Comparison of ENCODE assay signal across 9 mouse cellular contexts in genomic region chr6:31390243-31390981, GRCm38 (mm10). TPM values are rescaled to one million over a fixed set of nuclear protein-coding genes. Genes with fewer than 3 reads are reported as not detected.
DNase-seq lines count a peak whose midpoint lies in the region; ATAC-seq and TF ChIP-seq lines count a peak whose summit lies in the region.
"Had no signal": no experiment of that assay in that cellular context is flagged by ENCODE, and none has a peak within 500 bp of the region (broad histone marks: within the 10 kb centered on the region; RNA-seq: fewer than 3 reads in every experiment).

No protein-coding gene starts in this region.

- H3K36me3 ChIP-seq in intestine, embryonic 14.5 days (ENCODE audit: control insufficient read depth, insufficient read depth, low read length) = no peaks in the 10 kb centered on the region
- H3K36me3 ChIP-seq in myocyte (ENCODE audit: control insufficient read depth, insufficient read depth) = no peaks in the 10 kb centered on the region

- H3K27ac ChIP-seq in intestine, embryonic 14.5 days (ENCODE audit: low read depth) = no peak overlapping the region

- H3K4me1 ChIP-seq in intestine, embryonic 14.5 days (replicated peaks; ENCODE audit: control insufficient read depth, insufficient read depth, low read length) = no peaks in the 10 kb centered on the region

- H3K79me2 ChIP-seq in myocyte (ENCODE audit: control insufficient read depth, insufficient read depth) = no peaks in the 10 kb centered on the region

- WGBS in intestine, embryonic 14.5 days = 45% methylated on average over 8 of the region's 8 CpGs

- no peak overlapping the region for H3ac ChIP-seq in myocyte (ENCODE audit: control insufficient read depth, insufficient read length)

- H3K4me2 ChIP-seq in intestine, embryonic 14.5 days (ENCODE audit: low read length) = no peak overlapping the region
- H3K4me2 ChIP-seq in myocyte (ENCODE audit: low read depth) = no peak overlapping the region

- H3K9me3 ChIP-seq in intestine, embryonic 14.5 days (ENCODE audit: control insufficient read depth, low read length) = no peaks in the 10 kb centered on the region

- peak; percentile 61 to 85 for DNase-seq in adrenal gland, adult (ENCODE audit: inconsistent age in 2 of 2, low spot score in 1 of 2)
- DNase-seq in adrenal gland, postnatal 4 days (ENCODE audit: low spot score in 2 of 2) = no peak
- DNase-seq in thymus, postnatal 14 days = peak; percentile 32
- no peak for DNase-seq in thymus, adult 18-20 months
- DNase-seq in intestine, embryonic 14.5 days (ENCODE audit: low spot score) = no peak
- DNase-seq in layer of hippocampus, postnatal 36 days = no peak
- DNase-seq in thymus, postnatal 25 days = no peak

- H3K27me3 ChIP-seq in intestine, embryonic 14.5 days (replicated peaks; ENCODE audit: control insufficient read depth, insufficient read depth, low read length) = no peaks in the 10 kb centered on the region
- H3K27me3 ChIP-seq in myocyte (ENCODE audit: control insufficient read depth, insufficient read depth, insufficient read length) = no peaks in the 10 kb centered on the region

- no peak overlapping the region for H3K9ac ChIP-seq in intestine, embryonic 14.5 days (ENCODE audit: low read length)

- no peak overlapping the region for H3K4me3 ChIP-seq in intestine, embryonic 14.5 days (ENCODE audit: low read depth, low read length)
- H3K4me3 ChIP-seq in myocyte = no peak overlapping the region
- H3K4me3 ChIP-seq: erythroblast, embryonic 14.5 days had no signal

- TF ChIP-seq POLR2A in myocyte (IDR thresholded peaks at IDR 0.05; ENCODE audit: insufficient read length, low read depth) = no peak

- ATAC-seq in intestine, embryonic 14.5 days (replicated peaks; ENCODE audit: low FRiP score, low TSS enrichment, low read depth) = 0 out of 2 replicates have a peak, but pooled peaks have one; percentile 15

TF ChIP-seq in myocyte, 11 proteins besides CTCF, POLR2A, EP300 and RAD21:
- peak; percentile 76 for TF ChIP-seq SRF (IDR thresholded peaks at IDR 0.05; ENCODE audit: control insufficient read depth, insufficient read length, low read depth)
- TF ChIP-seq TCF12 (IDR thresholded peaks at IDR 0.05; ENCODE audit: insufficient read depth, poor library complexity, severe bottlenecking) = no peak
- TF ChIP-seq MYOG (IDR thresholded peaks at IDR 0.05; ENCODE audit: control insufficient read depth in 1 of 3, insufficient read depth in 1 of 3, insufficient read length in 2 of 3, low read depth in 2 of 3) = peak in 2 of 3 experiments; percentile 26 to 72
- TF ChIP-seq USF1 (IDR thresholded peaks at IDR 0.05; ENCODE audit: low read depth) = no peak
- TF ChIP-seq MYOD1 (IDR thresholded peaks at IDR 0.05; ENCODE audit: control insufficient read depth in 1 of 3, insufficient read length in 2 of 3, low read depth in 2 of 3) = peak in 1 of 3 experiments; percentile 69

RNA-seq across cellular contexts. Expression of gene Mkln1, which starts 8.1 kb away (rescaled TPM):
- total RNA-seq in adrenal gland, postnatal 4 days (2021) = 100 to 1,000 TPM; 170 TPM
- 167 and 185 TPM in 2 replicates for polyA plus RNA-seq in intestine, embryonic 14.5 days (2014; fragmentation: Nextera tagmentation; extraction: Ambion mirVana)
- polyA plus RNA-seq in myocyte (2012; fragmentation: generic; extraction: Trizol) = 67.4 TPM
- total RNA-seq in layer of hippocampus, postnatal 36 days (2021) = 100 to 1,000 TPM; 162 to 166 TPM

Comparison
In these comparisons a context has a peak if more than half of its experiments do, and no peak if none do; other contexts are left out.
1. DNase-seq: peak in adrenal gland, adult (2 of 2) and thymus, postnatal 14 days (single experiment); none in adrenal gland, postnatal 4 days (0 of 2), thymus, adult 18-20 months (0 of 2), intestine, embryonic 14.5 days (single experiment), layer of hippocampus, postnatal 36 days (0 of 2) and thymus, postnatal 25 days (single experiment).